Mouse (Mus musculus) embryonic facial prominence, embryonic 14.5 days (tissue): ENCODE data around the gene Jam3. TPM values are rescaled to one million over a fixed set of nuclear protein-coding genes. Genes with fewer than 3 reads are reported as not detected.

Experiments used
- ATAC-seq: fragments of 200-750 bp; cut with Nextera tagmentation; 2 replicates; pipeline ENCODE4 v1.8.0; 2017; ENCODE audit warnings: low read depth, moderate number of reproducible peaks, moderate TSS enrichment
- DNase-seq: peaks from one replicate; pipeline ENCODE4 v3.0.0-alpha.2; 2015; ENCODE audit warnings: low spot score
- H3K27ac ChIP-seq: fragments of 300-500 bp; sonication (generic); replicated peaks from 2 replicates; pipeline ENCODE4 v1.5.1; 2014; ENCODE audit warnings: low read depth, mild to moderate bottlenecking, low read length, moderate library complexity
- H3K27me3 ChIP-seq: fragments of 300-500 bp; sonication (generic); replicated peaks from 2 replicates; pipeline ENCODE4 v1.6.1; 2014; ENCODE audit warnings: low read length; ENCODE audit not compliant: control insufficient read depth, insufficient read depth
- H3K36me3 ChIP-seq: fragments of 300-500 bp; sonication (generic); 2 replicates; pipeline ENCODE4 v1.6.1; 2014; ENCODE audit warnings: low read length, mixed read lengths; ENCODE audit not compliant: control insufficient read depth, insufficient read depth
- H3K4me1 ChIP-seq: fragments of 300-500 bp; sonication (generic); 2 replicates; pipeline ENCODE4 v1.6.1; 2014; ENCODE audit warnings: antibody characterized with exemption, low read length; ENCODE audit not compliant: control insufficient read depth, insufficient read depth
- H3K4me2 ChIP-seq: fragments of 300-500 bp; sonication (generic); 2 replicates; pipeline ENCODE4 v1.6.1; 2014; ENCODE audit warnings: low read depth, mild to moderate bottlenecking, low read length, moderate library complexity, mixed read lengths
- H3K4me3 ChIP-seq: fragments of 300-500 bp; sonication (generic); 2 replicates; pipeline ENCODE4 v1.5.1; 2014; ENCODE audit warnings: low read depth, mild to moderate bottlenecking, low read length
- H3K9ac ChIP-seq: fragments of 300-500 bp; sonication (generic); 2 replicates; pipeline ENCODE4 v1.6.1; 2014; ENCODE audit warnings: low read depth, mild to moderate bottlenecking, low read length, moderate library complexity, mixed read lengths
- H3K9me3 ChIP-seq: fragments of 300-500 bp; sonication (generic); 2 replicates; pipeline ENCODE4 v1.6.1; 2016; ENCODE audit warnings: low read length; ENCODE audit not compliant: control insufficient read depth
- WGBS: fragments of 180-500 bp; shearing (Covaris S2); extraction: QIAGEN DNeasy Blood & Tissue Kit; methylation state at CpG from one replicate; pipeline ENCODE4 v1.1.7; 2014; 5-methylcytosine and 5-hydroxymethylcytosine counted together
- polyA plus RNA-seq: library from polyadenylated mRNA; unstranded; fragments of >200 nt; fragmentation: Nextera tagmentation; extraction: Ambion mirVana; gene quantifications from 2 replicates; pipeline ENCODE4 v1.2.1, GENCODE M21; 2014

The Jam3 gene
- polyA plus RNA-seq, 1 experiment from 2014 or later, result 121 TPM

- ATAC-seq, result peak; percentile 62
- H3K4me1 ChIP-seq, result peaks cover 24% of the 10 kb centered on the region
- H3K9ac ChIP-seq, result peak overlapping the region; percentile 49; the same call in 1 of the 2 replicates
- no peaks in the 10 kb centered on the region for H3K36me3 ChIP-seq
- H3K4me2 ChIP-seq, result peak overlapping the region; percentile 61
- H3K9me3 ChIP-seq, result no peaks in the 10 kb centered on the region
- WGBS, result 5% methylated on average over 7 of the region's 7 CpGs
- peak overlapping the region; percentile 79 for H3K27ac ChIP-seq
- H3K4me3 ChIP-seq, result peak overlapping the region; percentile 32
- H3K27me3 ChIP-seq, result no peaks in the 10 kb centered on the region
- DNase-seq, result peak; percentile 90
These were observed 36.3 kb upstream of the Jam3 start for GRCm38 (mm10) chr9:27191501-27191981.

- Histone ChIP-seq H3K4me2 (no peak overlapping the region), H3K4me1 (peaks cover 24% of the 10 kb centered on the region), H3K27ac (no peak overlapping the region), H3K36me3 (no peaks in the 10 kb centered on the region), H3K4me3 (no peak overlapping the region), H3K27me3 (no peaks in the 10 kb centered on the region), H3K9ac (no peak overlapping the region), H3K9me3 (no peaks in the 10 kb centered on the region)
- no peak for ATAC-seq
- no peak for DNase-seq
- 75% methylated on average over 8 of the region's 8 CpGs for WGBS
These were observed 35.2 kb upstream of the Jam3 start for GRCm38 (mm10) chr9:27190461-27190860.

GRCm38 (mm10) chr9:27189306-27189705 is 34.1 kb upstream of the Jam3 start:
- Histone ChIP-seq H3K9ac (no peak overlapping the region), H3K27ac (no peak overlapping the region), H3K4me3 (no peak overlapping the region), H3K27me3 (no peaks in the 10 kb centered on the region), H3K36me3 (no peaks in the 10 kb centered on the region), H3K9me3 (no peaks in the 10 kb centered on the region), H3K4me2 (no peak overlapping the region), H3K4me1 (peaks cover 24% of the 10 kb centered on the region)
- ATAC-seq, result no peak
- WGBS, result 48% methylated on average over 2 of the region's 2 CpGs
- peak; percentile 53 for DNase-seq

GRCm38 (mm10) chr9:27188677-27189241 is 33.5 kb upstream of the Jam3 start:
- no peak for DNase-seq
- Histone ChIP-seq H3K9me3 (no peaks in the 10 kb centered on the region), H3K4me2 (no peak overlapping the region), H3K4me1 (peaks cover 24% of the 10 kb centered on the region), H3K36me3 (no peaks in the 10 kb centered on the region), H3K4me3 (no peak overlapping the region), H3K9ac (no peak overlapping the region), H3K27me3 (no peaks in the 10 kb centered on the region), H3K27ac (no peak overlapping the region)
- 46% methylated on average over 7 of the region's 7 CpGs for WGBS
- no peak for ATAC-seq

- H3K27ac ChIP-seq, result no peak overlapping the region
- DNase-seq (no peak), ATAC-seq (no peak)
- no peak overlapping the region for H3K4me2 ChIP-seq
- no peaks in the 10 kb centered on the region for H3K27me3 ChIP-seq
- H3K9me3 ChIP-seq, result no peaks in the 10 kb centered on the region
- no peaks in the 10 kb centered on the region for H3K36me3 ChIP-seq
- no peak overlapping the region for H3K4me3 ChIP-seq
- no peak overlapping the region for H3K9ac ChIP-seq
- peaks cover 6% of the 10 kb centered on the region; the same call in 1 of the 2 replicates for H3K4me1 ChIP-seq
These were observed 30.6 kb upstream of the Jam3 start for GRCm38 (mm10) chr9:27185820-27186219.

GRCm38 (mm10) chr9:27182087-27182486 is 26.9 kb upstream of the Jam3 start:
- Histone ChIP-seq H3K27ac (no peak overlapping the region), H3K4me1 (no peaks in the 10 kb centered on the region), H3K9ac (no peak overlapping the region), H3K9me3 (no peaks in the 10 kb centered on the region), H3K36me3 (no peaks in the 10 kb centered on the region), H3K4me3 (no peak overlapping the region), H3K4me2 (no peak overlapping the region), H3K27me3 (no peaks in the 10 kb centered on the region)
- DNase-seq (no peak), ATAC-seq (no peak)
- WGBS, result 82% methylated on average over 5 of the region's 5 CpGs

- Histone ChIP-seq H3K4me2 (no peak overlapping the region), H3K27me3 (no peaks in the 10 kb centered on the region), H3K36me3 (no peaks in the 10 kb centered on the region), H3K9ac (no peak overlapping the region), H3K4me3 (no peak overlapping the region), H3K27ac (no peak overlapping the region), H3K9me3 (no peaks in the 10 kb centered on the region), H3K4me1 (no peaks in the 10 kb centered on the region)
- 51% methylated on average over 3 of the region's 3 CpGs for WGBS
- DNase-seq, result no peak
- no peak for ATAC-seq
These were observed 25.3 kb upstream of the Jam3 start for GRCm38 (mm10) chr9:27180492-27180891.

GRCm38 (mm10) chr9:27178935-27179334 is 23.7 kb upstream of the Jam3 start:
- Histone ChIP-seq H3K27me3 (no peaks in the 10 kb centered on the region), H3K9me3 (no peaks in the 10 kb centered on the region), H3K4me1 (no peaks in the 10 kb centered on the region), H3K27ac (no peak overlapping the region), H3K36me3 (no peaks in the 10 kb centered on the region), H3K4me2 (no peak overlapping the region), H3K9ac (no peak overlapping the region), H3K4me3 (no peak overlapping the region)
- 67% methylated on average over 4 of the region's 4 CpGs for WGBS
- DNase-seq, result no peak
- no peak for ATAC-seq

GRCm38 (mm10) chr9:27176154-27176553 is 20.9 kb upstream of the Jam3 start:
- peak; percentile 77 for ATAC-seq
- peak; percentile 83 for DNase-seq
- H3K4me1 ChIP-seq, result no peaks in the 10 kb centered on the region
- no peak overlapping the region for H3K27ac ChIP-seq
- no peak overlapping the region for H3K9ac ChIP-seq
- no peaks in the 10 kb centered on the region for H3K9me3 ChIP-seq
- no peaks in the 10 kb centered on the region for H3K27me3 ChIP-seq
- no peak overlapping the region for H3K4me3 ChIP-seq
- WGBS, result 0% methylated on average over 2 of the region's 2 CpGs
- no peaks in the 10 kb centered on the region for H3K36me3 ChIP-seq
- no peak overlapping the region for H3K4me2 ChIP-seq
